Mouse (Mus musculus): Measurements from ENCODE around the gene Tmem189. TPM values are rescaled to one million over a fixed set of nuclear protein-coding genes. Genes with fewer than 3 reads are reported as not detected.

Tmem189 gene
- polyA plus RNA-seq, 1 experiment from 2014 or later, result 31.5 TPM

Small RNA genes lying within 50 kb of the gene (microRNA-seq; reads per million reads assigned to microRNA genes)
- gene Gm22355, result not detected

Other genes with a start within 250 kb of the Tmem189 start
- 132 TPM in 2 replicates for gene Rnf114, start 197.2 kb downstream of the Tmem189 start, polyA plus RNA-seq (2015; fragmentation: Nextera tagmentation; extraction: Ambion mirVana)
- 32.1 and 32.6 TPM in 2 replicates for gene Spata2, start 196.9 kb downstream of the Tmem189 start, polyA plus RNA-seq (2015; fragmentation: Nextera tagmentation; extraction: Ambion mirVana)
- 2.1 and 2.7 TPM in 2 replicates for gene Snai1, start 151.6 kb downstream of the Tmem189 start, polyA plus RNA-seq (2015; fragmentation: Nextera tagmentation; extraction: Ambion mirVana)
- gene Ube2v1, start 57.7 kb downstream of the Tmem189 start, polyA plus RNA-seq (2015; fragmentation: Nextera tagmentation; extraction: Ambion mirVana), result 267 and 269 TPM in 2 replicates
- gene Gm20431, start 28.3 kb downstream of the Tmem189 start, polyA plus RNA-seq (2015; fragmentation: Nextera tagmentation; extraction: Ambion mirVana), result 8.6 and 12.3 TPM in 2 replicates
- 1.6 and 1.8 TPM in 2 replicates for gene Cebpb, start 907 bp downstream of the Tmem189 start, polyA plus RNA-seq (2015; fragmentation: Nextera tagmentation; extraction: Ambion mirVana)
- 95.0 and 105 TPM in 2 replicates for gene Ptpn1, start 242.2 kb upstream of the Tmem189 start, polyA plus RNA-seq (2015; fragmentation: Nextera tagmentation; extraction: Ambion mirVana)

Data from forebrain, embryonic 15.5 days (tissue).